Mouse (Mus musculus) MEL (cell line): Measurements from ENCODE around the gene Slc25a19.

Experiments used
- CTCF ChIP-seq, 3 experiments: IDR thresholded peaks in 2 of 3; conservative IDR thresholded peaks in 1 of 3; 2 replicates each; pipeline ENCODE4 v1.5.1; 2011 to 2012; ENCODE audit warnings: low read length in 3 of 3, low read depth in 2 of 3, mild to moderate bottlenecking in 2 of 3, improper control_type of control experiment in 1 of 3, inconsistent platforms in 1 of 3, mixed read lengths in 1 of 3, moderate library complexity in 1 of 3; ENCODE audit not compliant: control insufficient read depth in 1 of 3, insufficient read depth in 1 of 3, poor library complexity in 1 of 3, severe bottlenecking in 1 of 3
- HCFC1 ChIP-seq: IDR thresholded peaks from 2 replicates; pipeline ENCODE4 v1.6.1; 2012; ENCODE audit warnings: low read depth, mild to moderate bottlenecking, inconsistent platforms, low read length, improper control_type of control experiment, moderate library complexity
- TCF12 ChIP-seq: IDR thresholded peaks from 2 replicates; pipeline ENCODE4 v1.6.1; 2014; ENCODE audit warnings: low read depth, mild to moderate bottlenecking, inconsistent platforms, low read length, improper control_type of control experiment, moderate library complexity
- UBTF ChIP-seq: IDR thresholded peaks from 2 replicates; pipeline ENCODE4 v1.6.1; 2012; ENCODE audit warnings: low read depth, mild to moderate bottlenecking, inconsistent platforms, low read length, improper control_type of control experiment, moderate library complexity, borderline replicate concordance; ENCODE audit not compliant: insufficient read depth

- TF ChIP-seq CTCF (IDR thresholded peaks at IDR 0.05 in 2 of 3, conservative IDR thresholded peaks at IDR 0.05 in 1 of 3; ENCODE audit: control insufficient read depth in 1 of 3, insufficient read depth in 1 of 3, low read depth in 2 of 3, low read length in 3 of 3, poor library complexity in 1 of 3, severe bottlenecking in 1 of 3): no peak
- TF ChIP-seq TCF12: no peak
- no peak for TF ChIP-seq HCFC1
- no peak for TF ChIP-seq UBTF
Measured at GRCm38 (mm10) chr11:115672226-115672987, 44.3 kb upstream of the Slc25a19 start.
